Mouse (Mus musculus): ENCODE results near the gene Aff4. TPM values are rescaled to one million over a fixed set of nuclear protein-coding genes. Genes with fewer than 3 reads are reported as not detected.

The Aff4 gene
- total RNA-seq, 2 experiments from 2014 or later, result 163 to 187 TPM

DNA sequence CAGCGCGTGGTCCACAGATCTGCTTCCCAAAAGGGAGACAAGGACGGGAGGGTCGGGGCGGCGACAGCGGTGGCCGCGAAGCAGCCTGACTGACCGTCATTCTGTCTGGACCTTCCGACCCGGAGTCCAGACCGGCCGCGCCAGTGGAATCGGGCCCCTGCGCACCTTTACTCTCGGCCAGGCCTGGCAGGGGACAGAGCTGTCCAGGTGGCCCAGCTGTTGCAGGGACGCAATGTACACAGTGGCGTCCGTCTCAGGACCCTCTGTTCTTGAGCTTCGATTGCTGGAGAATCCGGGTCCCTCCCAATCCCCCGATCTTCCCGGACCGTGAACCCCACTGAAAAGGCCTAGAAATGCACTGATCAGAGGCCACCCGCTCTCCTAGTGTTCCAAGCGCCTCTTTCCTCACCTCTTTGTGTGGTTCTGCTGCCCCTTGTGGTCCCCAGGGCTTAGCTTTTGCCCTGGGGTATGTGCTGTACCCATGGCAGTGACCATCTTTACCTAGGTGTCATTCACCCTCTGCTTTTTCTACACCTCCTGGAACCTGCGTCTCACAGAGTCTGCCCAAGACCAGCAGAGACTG, 106.8 kb downstream of the Aff4 start:
- DNase-seq (ENCODE audit: low spot score in 2 of 2), result no peak

DNA sequence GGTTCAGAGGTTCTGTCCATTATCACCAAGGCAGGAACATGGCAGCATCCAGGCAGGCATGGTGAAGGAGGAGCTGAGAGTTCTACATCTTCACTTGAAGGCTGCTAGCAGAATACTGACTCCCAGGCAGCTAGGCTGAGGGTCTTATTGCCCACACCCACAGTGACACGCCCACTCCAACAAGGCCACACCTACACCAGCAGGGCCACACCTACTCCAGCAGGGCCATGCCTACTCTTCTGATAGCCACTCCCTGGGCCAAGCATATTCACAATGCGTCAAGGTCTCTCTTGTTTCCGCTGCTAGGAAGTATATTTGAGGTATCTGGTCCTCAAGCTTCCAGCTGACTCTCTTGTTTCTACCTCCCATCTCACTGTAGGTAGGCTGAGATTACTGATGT, 108.4 kb downstream of the Aff4 start:
- DNase-seq (ENCODE audit: low spot score in 2 of 2), result no peak

DNA sequence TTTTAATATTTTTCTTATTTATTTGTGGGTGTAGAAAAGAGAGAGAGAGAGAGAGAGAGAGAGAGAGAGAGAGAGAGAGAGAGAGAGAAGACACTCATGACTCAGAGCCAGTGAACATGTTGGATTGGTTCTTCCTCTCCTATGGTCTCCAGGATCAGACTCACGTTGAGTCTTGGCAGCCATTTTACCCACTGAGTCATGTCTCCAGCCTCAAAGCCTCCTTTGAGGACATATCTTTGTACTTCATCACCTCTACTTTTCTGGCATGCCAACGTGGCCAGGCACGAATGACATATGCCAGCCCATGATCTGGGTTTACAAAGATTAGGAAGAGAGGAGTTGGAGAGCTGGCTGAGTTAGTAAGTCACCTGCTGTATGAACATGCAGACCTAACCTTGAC, 109.6 kb downstream of the Aff4 start:
- DNase-seq (ENCODE audit: low spot score in 2 of 2), result no peak

DNA sequence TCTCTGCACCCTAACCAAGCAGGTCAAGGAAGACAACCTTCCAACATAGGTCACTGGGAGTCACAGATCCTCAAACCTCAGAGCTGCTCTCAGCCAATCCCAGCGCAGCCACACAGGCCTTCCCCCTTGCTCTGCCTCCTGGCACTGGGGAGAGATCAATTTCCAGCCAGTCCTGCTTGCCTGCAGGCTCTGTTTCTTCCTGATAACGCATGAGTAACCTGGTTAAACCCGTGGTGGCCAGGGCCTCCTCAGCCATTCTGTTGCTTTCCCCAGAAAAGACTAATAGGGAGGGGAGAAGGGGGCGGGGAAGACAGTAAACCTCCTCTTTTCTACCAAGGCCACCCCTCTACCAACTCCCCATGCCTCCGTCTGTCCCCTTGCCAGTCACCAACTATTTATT, 111.1 kb downstream of the Aff4 start:
- DNase-seq (ENCODE audit: low spot score in 2 of 2), result no peak

DNA sequence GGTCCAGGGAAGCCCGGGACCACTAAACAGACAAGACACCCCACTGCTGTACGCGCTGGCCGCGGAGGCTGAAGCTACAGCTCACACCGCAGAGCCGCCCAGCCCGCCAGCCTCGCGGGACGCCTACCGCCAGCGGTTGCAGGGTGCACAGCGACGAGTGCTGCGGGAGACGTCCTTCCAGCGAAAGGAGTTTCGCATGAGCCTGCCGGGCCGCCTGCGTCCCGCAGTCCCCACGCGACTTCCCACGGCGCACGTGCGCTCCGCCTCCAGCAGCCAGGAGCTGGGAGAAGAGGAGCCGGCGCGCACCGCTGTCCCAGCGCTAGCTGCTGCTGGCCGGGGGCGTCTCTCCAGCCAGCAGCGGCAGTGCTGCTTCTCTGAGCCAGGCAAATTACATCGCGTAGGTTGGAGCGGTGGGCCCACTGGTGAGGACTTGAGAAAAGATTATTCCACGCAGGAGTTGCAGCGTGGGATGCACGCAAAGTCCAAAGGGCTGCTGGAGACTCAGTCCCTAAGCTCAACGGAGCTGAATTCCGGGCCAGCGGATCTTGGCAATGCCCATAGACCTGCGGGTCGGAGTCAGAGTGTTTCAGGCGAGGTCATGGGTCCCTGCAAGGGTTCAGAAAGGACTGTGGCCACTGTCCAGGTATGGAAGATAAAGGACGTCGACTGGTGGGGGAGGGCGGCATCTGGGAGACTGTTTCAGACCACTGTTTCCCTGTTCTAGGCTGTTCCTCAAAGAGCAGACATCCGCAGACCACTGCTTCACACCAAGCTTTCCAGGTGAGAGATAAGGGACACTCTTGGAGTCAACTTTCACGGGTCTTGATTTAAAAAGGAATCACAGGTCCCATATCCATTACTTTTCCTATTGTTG, 113.2 kb downstream of the Aff4 start:
- no peak for DNase-seq (ENCODE audit: low spot score in 2 of 2)

DNA sequence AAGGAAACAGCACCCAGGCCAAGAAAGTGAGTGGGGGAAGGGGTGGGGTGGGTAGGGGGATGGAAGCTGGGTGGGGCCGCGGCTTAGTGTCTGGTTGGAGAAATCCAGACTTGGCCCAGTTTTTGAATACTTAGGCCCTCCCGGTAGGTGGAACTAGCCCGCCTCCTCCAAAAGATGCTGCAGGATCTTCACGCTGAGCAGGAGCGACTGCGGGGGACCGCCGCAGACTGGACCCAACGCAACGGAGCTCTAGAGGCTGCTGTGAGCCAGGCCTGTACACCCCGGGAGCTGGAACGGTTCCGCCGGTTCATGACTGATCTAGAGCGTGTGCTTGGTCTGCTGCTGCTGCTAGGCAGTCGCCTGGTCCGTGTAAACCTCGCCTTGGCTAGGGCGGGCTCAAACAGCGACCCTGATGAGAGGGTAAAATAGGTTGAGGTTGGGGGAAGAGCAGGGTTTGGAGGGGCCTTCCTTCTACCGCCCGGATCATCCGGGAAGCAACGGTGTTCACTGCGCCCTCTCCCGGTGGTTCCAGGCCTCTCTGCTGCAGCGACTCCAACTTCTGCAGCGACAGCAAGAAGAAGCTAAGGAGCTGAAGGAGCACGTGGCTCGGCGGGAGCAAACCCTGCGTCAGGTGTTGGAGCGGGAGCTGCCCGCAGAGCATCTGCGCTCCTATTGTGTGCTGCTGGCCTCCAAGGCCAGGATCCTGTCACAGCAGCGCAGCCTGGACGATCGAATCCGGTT, 115.8 kb downstream of the Aff4 start:
- peak in 1 of 2 experiments; percentile 44 for DNase-seq (ENCODE audit: low spot score in 2 of 2)

DNA sequence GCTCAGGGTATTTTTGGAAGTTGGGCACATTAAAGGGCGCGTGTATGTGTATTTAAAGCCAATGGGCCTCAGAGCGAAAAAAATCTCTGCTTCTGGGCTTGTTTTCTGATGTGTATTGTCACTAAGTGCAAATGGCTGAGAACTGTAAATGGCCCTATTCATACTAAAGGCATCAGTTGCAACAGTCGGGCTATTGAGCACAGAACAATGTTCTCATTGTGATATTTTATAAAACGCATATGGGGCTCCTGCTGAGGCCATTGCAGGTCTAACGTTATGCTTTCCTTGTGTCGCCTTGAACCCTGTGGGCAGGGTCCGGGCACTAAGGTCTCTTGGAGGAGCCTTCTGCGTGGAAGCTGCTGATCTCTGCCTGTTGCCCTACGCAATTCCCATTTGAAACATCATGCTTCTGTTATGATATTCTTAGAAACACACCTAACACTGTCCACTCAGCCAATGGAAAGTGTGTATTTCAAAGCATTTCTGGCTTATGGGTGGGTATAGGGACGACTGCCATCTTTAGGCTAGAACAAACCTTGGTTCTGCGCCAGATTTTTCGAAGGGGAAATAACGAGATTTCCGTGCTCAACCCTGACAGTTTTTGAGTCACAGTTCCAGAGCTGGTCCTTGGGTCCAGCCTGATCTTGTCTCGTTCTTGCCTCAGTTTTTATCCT, 118.8 kb downstream of the Aff4 start:
- no peak for DNase-seq (ENCODE audit: low spot score in 2 of 2)

DNA sequence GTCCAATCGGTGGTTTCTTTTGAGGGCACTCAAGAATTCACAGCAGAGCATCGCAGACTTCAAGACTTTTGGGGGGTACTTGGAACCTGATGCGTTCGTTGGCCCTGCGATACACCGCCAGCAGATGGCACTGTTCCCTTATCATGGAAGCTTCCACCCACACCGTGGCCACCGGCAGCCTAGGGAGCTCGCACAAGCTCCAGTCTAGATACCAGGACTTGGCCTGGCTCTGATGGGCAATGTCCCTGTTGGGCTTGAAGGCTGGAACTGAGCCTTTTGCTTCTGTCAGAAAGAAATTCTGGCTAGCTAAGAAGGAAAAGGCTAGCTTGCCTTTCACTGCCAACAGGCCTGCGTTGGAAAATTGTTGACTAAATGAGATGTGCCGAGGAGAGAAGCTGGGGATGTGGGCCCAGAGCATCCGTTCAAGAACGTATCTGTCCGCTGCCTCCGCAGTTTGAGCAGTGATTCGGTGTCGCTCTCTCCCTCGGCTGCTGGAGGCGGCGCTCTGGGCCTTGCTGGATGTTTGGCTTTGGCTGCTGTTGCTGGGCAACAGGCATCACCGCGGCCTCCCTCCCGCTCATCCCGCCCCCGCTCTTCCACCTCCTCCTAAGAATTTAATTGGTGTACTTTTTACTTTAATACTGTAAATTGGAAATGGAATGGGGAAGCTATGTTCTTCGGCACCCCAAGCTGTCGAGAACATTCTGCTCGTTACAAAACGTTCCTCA, 119.5 kb downstream of the Aff4 start, which contains the start of gene Gm9837:
Gm9837 (minus strand) TSS at position 512 of the 728 bp plus-strand sequence.
- peak; percentile 70 to 75 for DNase-seq (ENCODE audit: low spot score in 2 of 2)

Small RNA genes lying within 50 kb of the gene (microRNA-seq; reads per million reads assigned to microRNA genes)
- gene Mir6920, result not detected

Other genes starting within 250 kb of the Aff4 start
- gene Hspa4, start 50.4 kb upstream of the Aff4 start, total RNA-seq (2021), result 100 to 1,000 TPM; 150 to 168 TPM
- 10 to 100 TPM; 12.5 to 16.4 TPM for gene Zcchc10, start 26.2 kb upstream of the Aff4 start, total RNA-seq (2021)
- 1 to 10 TPM in 1 of 2 experiments, not detected in 1; 7.2 TPM for gene Leap2, start 72.3 kb downstream of the Aff4 start, total RNA-seq (2021)
- gene Uqcrq, start 80.0 kb downstream of the Aff4 start, total RNA-seq (2021), result 100 to 1,000 TPM; 559 to 683 TPM
- 1 to 10 TPM in 1 of 2 experiments, under 1 TPM in 1; 0.85 to 1.1 TPM for gene Gdf9, start 80.2 kb downstream of the Aff4 start, total RNA-seq (2021)
- gene Gm10447, start 106.3 kb downstream of the Aff4 start, total RNA-seq (2021), result under 1 TPM; 0.36 to 0.51 TPM
- gene Shroom1, start 106.4 kb downstream of the Aff4 start, total RNA-seq (2021), result 1 to 10 TPM; 4.5 to 5.8 TPM
- not detected for gene Gm9837, start 119.6 kb downstream of the Aff4 start, total RNA-seq (2021)
- gene Gm9945, start 129.3 kb downstream of the Aff4 start, total RNA-seq (2021), result not detected
- 1 to 10 TPM; 1.7 to 2.2 TPM for gene Sowaha, start 129.4 kb downstream of the Aff4 start, total RNA-seq (2021)
- 10 to 100 TPM; 60.4 to 65.7 TPM for gene Sept8, start 168.4 kb downstream of the Aff4 start, total RNA-seq (2021)
- 10 to 100 TPM; 27.5 to 30.1 TPM for gene Kif3a, start 216.5 kb downstream of the Aff4 start, total RNA-seq (2021)